ENCODE assay signal across 15 mouse cellular contexts in genomic region chr11:44550996-44551395, GRCm38 (mm10). TPM values are rescaled to one million over a fixed set of nuclear protein-coding genes. Genes with fewer than 3 reads are reported as not detected.
DNase-seq lines count a peak whose midpoint lies in the region; ATAC-seq and TF ChIP-seq lines count a peak whose summit lies in the region.
"Had no signal": no experiment of that assay in that cellular context is flagged by ENCODE, and none has a peak within 500 bp of the region (broad histone marks: within the 10 kb centered on the region; RNA-seq: fewer than 3 reads in every experiment).

No protein-coding gene starts in this region.

- no peak overlapping the region for H3K9ac ChIP-seq in heart, adult 2 months (ENCODE audit: low read depth, low read length)
- no peak overlapping the region for H3K9ac ChIP-seq in lung, postnatal 0 days (replicated peaks; ENCODE audit: low read depth)
- H3K9ac ChIP-seq in liver, embryonic 15.5 days = no peak overlapping the region
- H3K9ac ChIP-seq: lung, embryonic 15.5 days had no signal

- H3K36me3 ChIP-seq in heart, adult 2 months (ENCODE audit: control insufficient read depth, insufficient read depth, low read length) = no peaks in the 10 kb centered on the region
- H3K36me3 ChIP-seq in lung, postnatal 0 days (ENCODE audit: insufficient read depth, low read length) = peaks cover 44% of the 10 kb centered on the region; the same call in 1 of the 2 replicates
- H3K36me3 ChIP-seq in liver, embryonic 15.5 days (replicated peaks) = peaks cover 93% of the 10 kb centered on the region

- intact Hi-C loops in heart, adult 2 months (cut with DNase I) = no loop called here

- WGBS in heart, adult 2 months = 95% methylated on average over 6 of the region's 6 CpGs
- 93% methylated on average over 6 of the region's 6 CpGs for WGBS in lung, postnatal 0 days
- WGBS in liver, embryonic 15.5 days (ENCODE audit: insufficient replicate concordance) = 85% methylated on average over 6 of the region's 6 CpGs

- H3K27me3 ChIP-seq in heart, adult 2 months (ENCODE audit: control insufficient read depth, insufficient read depth, low read length) = no peaks in the 10 kb centered on the region
- no peaks in the 10 kb centered on the region for H3K27me3 ChIP-seq in lung, postnatal 0 days (replicated peaks; ENCODE audit: insufficient read depth, low read length)
- H3K27me3 ChIP-seq in liver, embryonic 15.5 days = no peaks in the 10 kb centered on the region
- H3K27me3 ChIP-seq: lung, embryonic 15.5 days had no signal

- no peaks in the 10 kb centered on the region for H3K79me2 ChIP-seq in heart, adult 2 months (replicated peaks; ENCODE audit: control insufficient read depth, insufficient read depth, low read length)

- H3K27ac ChIP-seq in heart, adult 2 months = no peak overlapping the region
- H3K27ac ChIP-seq in lung, postnatal 0 days (ENCODE audit: low read length) = no peak overlapping the region
- no peak overlapping the region for H3K27ac ChIP-seq in liver, embryonic 15.5 days (replicated peaks)
- H3K27ac ChIP-seq: lung, embryonic 15.5 days had no signal

- no peak overlapping the region for H3K4me2 ChIP-seq in lung, postnatal 0 days (replicated peaks; ENCODE audit: low read depth, low read length)
- no peak overlapping the region for H3K4me2 ChIP-seq in liver, embryonic 15.5 days
- H3K4me2 ChIP-seq: lung, embryonic 15.5 days had no signal

- no peak for TF ChIP-seq POLR2A in heart, adult 2 months (IDR thresholded peaks at IDR 0.05; ENCODE audit: insufficient read depth, low read depth, low read length)

- no peak for TF ChIP-seq EP300 in heart, adult 2 months (IDR thresholded peaks at IDR 0.05; ENCODE audit: insufficient read depth, low read depth, low read length)
- no peak for TF ChIP-seq EP300 in lung, postnatal 0 days (IDR thresholded peaks at IDR 0.05)

- H3K4me1 ChIP-seq in heart, adult 2 months (ENCODE audit: control insufficient read depth, insufficient read depth, low read length) = no peaks in the 10 kb centered on the region
- H3K4me1 ChIP-seq in lung, postnatal 0 days (ENCODE audit: insufficient read depth, low read depth, low read length) = no peaks in the 10 kb centered on the region
- peaks cover 9% of the 10 kb centered on the region; the same call in 1 of the 2 replicates for H3K4me1 ChIP-seq in liver, embryonic 15.5 days (replicated peaks)

- H3K9me3 ChIP-seq in lung, postnatal 0 days (ENCODE audit: low read length) = no peaks in the 10 kb centered on the region
- no peaks in the 10 kb centered on the region for H3K9me3 ChIP-seq in liver, embryonic 15.5 days (replicated peaks)
- H3K9me3 ChIP-seq: lung, embryonic 15.5 days had no signal

- ATAC-seq in lung, postnatal 0 days = no peak
- ATAC-seq in liver, embryonic 15.5 days (ENCODE audit: insufficient read depth) = 0 out of 2 replicates have a peak, but pooled peaks have one; percentile 26

- no peak overlapping the region for H3K4me3 ChIP-seq in heart, adult 2 months
- no peak overlapping the region for H3K4me3 ChIP-seq in lung, postnatal 0 days (ENCODE audit: low read depth, low read length)
- H3K4me3 ChIP-seq in liver, embryonic 15.5 days (replicated peaks) = no peak overlapping the region
- H3K4me3 ChIP-seq: erythroblast, embryonic 14.5 days; lung, embryonic 15.5 days had no signal

- peak; percentile 31 for TF ChIP-seq CTCF in heart, adult 2 months (IDR thresholded peaks at IDR 0.05)
- TF ChIP-seq CTCF in lung, postnatal 0 days (IDR thresholded peaks at IDR 0.05) = peak; percentile 63

- no peak for DNase-seq in heart, adult 2 months
- DNase-seq in heart, postnatal 4 days = no peak
- DNase-seq in lung, postnatal 0 days (ENCODE audit: low spot score) = peak; percentile 33
- DNase-seq in lung, postnatal 25 days (ENCODE audit: low spot score) = no peak
- DNase-seq in R1 (ENCODE audit: low read depth, low spot score) = peak; percentile 79
- no peak for DNase-seq in adrenal gland, postnatal 10 days
- DNase-seq in spleen, adult 18-20 months = no peak
- DNase-seq: adrenal gland, adult 8-10 months; cerebellum, adult 18-20 months; gastrocnemius, postnatal 14 days; heart, postnatal 10 days; layer of hippocampus, postnatal 36 days had no signal

RNA-seq across cellular contexts. Expression of gene Rnf145, which starts 32.2 kb away (rescaled TPM):
- total RNA-seq in heart, adult 2 months (2021) = 10 to 100 TPM; 11.6 to 13.3 TPM
- 14.0 and 29.0 TPM in 2 replicates for polyA plus RNA-seq in heart, adult 2 months (2012; rRNA removed)
- 10 to 100 TPM; 30.0 TPM for total RNA-seq in heart, postnatal 4 days (2021)
- 71.9 and 79.9 TPM in 2 replicates for polyA plus RNA-seq in lung, postnatal 0 days (2015; fragmentation: Nextera tagmentation; extraction: Ambion mirVana)
- 53.5 and 59.8 TPM in 2 replicates for polyA plus RNA-seq in liver, embryonic 15.5 days (2015; fragmentation: Nextera tagmentation; extraction: Ambion mirVana)
- total RNA-seq in adrenal gland, postnatal 10 days (2021) = 10 to 100 TPM; 49.3 to 74.8 TPM

Comparison
In these comparisons a context has a peak if more than half of its experiments do, and no peak if none do; other contexts are left out.
1. DNase-seq: peak in lung, postnatal 0 days (single experiment) and R1 (single experiment); none in heart, adult 2 months (0 of 2), heart, postnatal 4 days (single experiment), lung, postnatal 25 days (single experiment), adrenal gland, postnatal 10 days (single experiment) and spleen, adult 18-20 months (0 of 2).